Mouse (Mus musculus) CD4-positive, CD25-positive, alpha-beta regulatory T cell, adult 4 months (primary cell): ENCODE results near the gene Lrg1. TPM values are rescaled to one million over a fixed set of nuclear protein-coding genes. Genes with fewer than 3 reads are reported as not detected.

ENCODE experiments used
- ATAC-seq: one replicate; pipeline ENCODE4 v1.8.0; 2017
- polyA plus RNA-seq, 2 experiments: library from polyadenylated mRNA; unstranded; fragments of 100-300 nt; shearing (Covaris generic); gene quantifications; one replicate each; pipeline ENCODE4 v1.2.1; 2017

The Lrg1 gene
- polyA plus RNA-seq, 2 experiments from 2014 or later, result not detected

GRCm38 (mm10) chr17:56074097-56074826 lies 47.5 kb downstream of the Lrg1 start:
- no peak for ATAC-seq

- no peak for ATAC-seq
Observed at GRCm38 (mm10) chr17:56072243-56072642, 49.6 kb downstream of the Lrg1 start.

GRCm38 (mm10) chr17:56071126-56071525 lies 50.7 kb downstream of the Lrg1 start:
- ATAC-seq, result no peak

Other genes starting within 250 kb of the Lrg1 start
- 10 to 100 TPM; 21.2 to 22.6 TPM for gene Zfp119a, start 243.1 kb downstream of the Lrg1 start, polyA plus RNA-seq
- gene Zfp959, start 229.9 kb downstream of the Lrg1 start, polyA plus RNA-seq, result 10 to 100 TPM; 29.3 to 31.1 TPM
- 10 to 100 TPM; 14.3 to 16.2 TPM for gene Zfp119b, start 172.5 kb downstream of the Lrg1 start, polyA plus RNA-seq
- gene Ebi3, start 169.4 kb downstream of the Lrg1 start, polyA plus RNA-seq, result 10 to 100 TPM; 48.6 to 79.8 TPM
- 10 to 100 TPM; 28.2 to 43.3 TPM for gene Yju2, start 162.9 kb downstream of the Lrg1 start, polyA plus RNA-seq
- not detected for gene Shd, start 151.5 kb downstream of the Lrg1 start, polyA plus RNA-seq
- gene Fsd1, start 135.5 kb downstream of the Lrg1 start, polyA plus RNA-seq, result under 1 TPM in 1 of 2 experiments, not detected in 1; 0.47 TPM
- gene Stap2, start 116.4 kb downstream of the Lrg1 start, polyA plus RNA-seq, result under 1 TPM in 1 of 2 experiments, not detected in 1; 0.70 TPM
- gene Mpnd, start 116.3 kb downstream of the Lrg1 start, polyA plus RNA-seq, result 10 to 100 TPM in 1 of 2 experiments, 1 to 10 TPM in 1; 9.2 to 13.7 TPM
- gene Sh3gl1, start 85.4 kb downstream of the Lrg1 start, polyA plus RNA-seq, result 100 to 1,000 TPM in 1 of 2 experiments, 10 to 100 TPM in 1; 93.7 to 110 TPM
- gene Chaf1a, start 81.6 kb downstream of the Lrg1 start, polyA plus RNA-seq, result 1 to 10 TPM in 1 of 2 experiments, under 1 TPM in 1; 0.51 to 1.0 TPM
- 10 to 100 TPM; 35.0 to 41.5 TPM for gene Ubxn6, start 47.0 kb downstream of the Lrg1 start, polyA plus RNA-seq
- gene Hdgfl2, start 42.4 kb downstream of the Lrg1 start, polyA plus RNA-seq, result 10 to 100 TPM; 39.4 to 58.4 TPM
- gene Plin4, start 12.2 kb downstream of the Lrg1 start, polyA plus RNA-seq, result not detected
- not detected for gene Plin5, start 4.4 kb downstream of the Lrg1 start, polyA plus RNA-seq
- not detected for gene Sema6b, start 18.3 kb upstream of the Lrg1 start, polyA plus RNA-seq
- gene Tnfaip8l1, start 40.5 kb upstream of the Lrg1 start, polyA plus RNA-seq, result 10 to 100 TPM; 30.3 to 43.4 TPM
- gene Mydgf, start 61.9 kb upstream of the Lrg1 start, polyA plus RNA-seq, result 10 to 100 TPM; 58.9 to 59.6 TPM
- gene Dpp9, start 96.9 kb upstream of the Lrg1 start, polyA plus RNA-seq, result 10 to 100 TPM; 17.8 to 21.0 TPM
- gene Fem1a, start 134.8 kb upstream of the Lrg1 start, polyA plus RNA-seq, result 1 to 10 TPM; 4.4 to 5.5 TPM
- gene Ticam1, start 154.8 kb upstream of the Lrg1 start, polyA plus RNA-seq, result 10 to 100 TPM in 1 of 2 experiments, 1 to 10 TPM in 1; 8.9 to 11.6 TPM
- gene Plin3, start 170.9 kb upstream of the Lrg1 start, polyA plus RNA-seq, result 10 to 100 TPM; 31.8 to 32.1 TPM
- gene Arrdc5, start 178.3 kb upstream of the Lrg1 start, polyA plus RNA-seq, result not detected
- gene Uhrf1, start 181.3 kb upstream of the Lrg1 start, polyA plus RNA-seq, result 10 to 100 TPM in 1 of 2 experiments, 1 to 10 TPM in 1; 8.5 to 28.4 TPM
- 1 to 10 TPM; 5.3 to 7.0 TPM for gene Kdm4b, start 204.1 kb upstream of the Lrg1 start, polyA plus RNA-seq